Mouse (Mus musculus) bone marrow, adult 2 months (tissue): ENCODE data around the gene Daglb. TPM values are rescaled to one million over a fixed set of nuclear protein-coding genes. Genes with fewer than 3 reads are reported as not detected.
A peak's percentile ranks its signal among the peaks of the same experiment; 100 is the strongest.

ENCODE experiments used
- H3K27ac ChIP-seq: fragments of 200-500 bp; 2 replicates; pipeline ENCODE4 v1.5.1; 2012; ENCODE audit warnings: low read depth, mild to moderate bottlenecking, control low read depth, inconsistent platforms, low read length; ENCODE audit not compliant: control insufficient read depth, poor library complexity, insufficient read depth
- H3K4me1 ChIP-seq: fragments of 200-500 bp; 2 replicates; pipeline ENCODE4 v1.6.1; 2011; ENCODE audit warnings: low read length; ENCODE audit not compliant: control insufficient read depth, insufficient read depth
- H3K4me3 ChIP-seq: fragments of 200-500 bp; replicated peaks from 2 replicates; pipeline ENCODE3; 2011; ENCODE audit warnings: mild to moderate bottlenecking, low read depth, low read length, control low read depth; ENCODE audit not compliant: control insufficient read depth
- CTCF ChIP-seq: fragments of 200-500 bp; IDR thresholded peaks from 2 replicates; pipeline ENCODE4 v1.5.1; 2011; ENCODE audit warnings: low read length, control low read depth; ENCODE audit not compliant: control insufficient read depth, insufficient read depth
- POLR2A ChIP-seq: fragments of 200-500 bp; IDR thresholded peaks from 2 replicates; pipeline ENCODE4 v1.6.1; 2011; ENCODE audit warnings: low read depth, mild to moderate bottlenecking, control low read depth, low read length, borderline replicate concordance; ENCODE audit not compliant: control insufficient read depth
- WGBS: fragments of 180-500 bp; shearing (Covaris S2); methylation state at CpG from one replicate; pipeline ENCODE4 v1.1.7; 2018; 5-methylcytosine and 5-hydroxymethylcytosine counted together
- polyA plus RNA-seq: library from polyadenylated mRNA; stranded (reverse); fragments of >200 nt; gene quantifications from 2 replicates; pipeline ENCODE4 v1.2.4, GENCODE M21; 2011; ENCODE audit warnings: low replicate concordance; ENCODE audit not compliant: missing spikeins, insufficient read depth, insufficient read length

Daglb gene
- polyA plus RNA-seq, 1 experiment: 12.4 TPM

- peak overlapping the region; percentile 79 for H3K27ac ChIP-seq
- H3K4me3 ChIP-seq: peak overlapping the region; percentile 82
- no peaks in the 10 kb centered on the region; the same call in 1 of the 2 replicates for H3K4me1 ChIP-seq
- WGBS: under 1% methylated on average over 20 of the region's 20 CpGs
- TF ChIP-seq POLR2A (no peak), CTCF (no peak)
These were observed 354 bp downstream of the Daglb start for GRCm38 (mm10) chr5:143464757-143465118.

GRCm38 (mm10) chr5:143465156-143466085 is 1.0 kb downstream of the Daglb start:
- WGBS: 11% methylated on average over 23 of the region's 23 CpGs
- Histone ChIP-seq H3K4me3 (peak overlapping the region; percentile 82), H3K27ac (peak overlapping the region; percentile 79; the same call in 1 of the 2 replicates), H3K4me1 (no peaks in the 10 kb centered on the region; the same call in 1 of the 2 replicates)
- TF ChIP-seq CTCF (no peak), POLR2A (no peak)

- 86% methylated on average over 23 of the region's 23 CpGs for WGBS
- no peak for TF ChIP-seq POLR2A
- no peak for TF ChIP-seq CTCF
- Histone ChIP-seq H3K4me1 (peaks cover 3% of the 10 kb centered on the region; the same call in 1 of the 2 replicates), H3K27ac (no peak overlapping the region), H3K4me3 (no peak overlapping the region)
These were observed 2.7 kb downstream of the Daglb start for GRCm38 (mm10) chr5:143466891-143467669.

- TF ChIP-seq CTCF (no peak), POLR2A (no peak)
- 89% methylated on average over 6 of the region's 6 CpGs for WGBS
- peaks cover 3% of the 10 kb centered on the region; the same call in 1 of the 2 replicates for H3K4me1 ChIP-seq
- no peak overlapping the region for H3K27ac ChIP-seq
- no peak overlapping the region for H3K4me3 ChIP-seq
These were observed 3.5 kb downstream of the Daglb start for GRCm38 (mm10) chr5:143467931-143468330.

- no peak overlapping the region for H3K4me3 ChIP-seq
- no peak for TF ChIP-seq CTCF
- no peak for TF ChIP-seq POLR2A
- peaks cover 3% of the 10 kb centered on the region; the same call in 1 of the 2 replicates for H3K4me1 ChIP-seq
- no peak overlapping the region for H3K27ac ChIP-seq
- 91% methylated on average over 8 of the region's 8 CpGs for whole genome bisulfite sequencing
These were observed 5.2 kb downstream of the Daglb start for GRCm38 (mm10) chr5:143469628-143470027.

- peak overlapping the region; percentile 59 for H3K27ac ChIP-seq
- H3K4me1 ChIP-seq: peaks cover 6% of the 10 kb centered on the region; the same call in 1 of the 2 replicates
- TF ChIP-seq CTCF (no peak), POLR2A (no peak)
- WGBS: 26% methylated on average over 15 of the region's 15 CpGs
- no peak overlapping the region for H3K4me3 ChIP-seq
These were observed 6.2 kb downstream of the Daglb start for GRCm38 (mm10) chr5:143470421-143471164.

- TF ChIP-seq POLR2A: no peak
- TF ChIP-seq CTCF: no peak
- Histone ChIP-seq H3K27ac (peak overlapping the region; percentile 59; the same call in 1 of the 2 replicates), H3K4me3 (no peak overlapping the region), H3K4me1 (peaks cover 7% of the 10 kb centered on the region; the same call in 1 of the 2 replicates)
- 33% methylated on average over 3 of the region's 3 CpGs for WGBS
These were observed 6.8 kb downstream of the Daglb start for GRCm38 (mm10) chr5:143471165-143471546.
